ENCODE assay signal across 9 mouse cellular contexts in the genomic region with DNA sequence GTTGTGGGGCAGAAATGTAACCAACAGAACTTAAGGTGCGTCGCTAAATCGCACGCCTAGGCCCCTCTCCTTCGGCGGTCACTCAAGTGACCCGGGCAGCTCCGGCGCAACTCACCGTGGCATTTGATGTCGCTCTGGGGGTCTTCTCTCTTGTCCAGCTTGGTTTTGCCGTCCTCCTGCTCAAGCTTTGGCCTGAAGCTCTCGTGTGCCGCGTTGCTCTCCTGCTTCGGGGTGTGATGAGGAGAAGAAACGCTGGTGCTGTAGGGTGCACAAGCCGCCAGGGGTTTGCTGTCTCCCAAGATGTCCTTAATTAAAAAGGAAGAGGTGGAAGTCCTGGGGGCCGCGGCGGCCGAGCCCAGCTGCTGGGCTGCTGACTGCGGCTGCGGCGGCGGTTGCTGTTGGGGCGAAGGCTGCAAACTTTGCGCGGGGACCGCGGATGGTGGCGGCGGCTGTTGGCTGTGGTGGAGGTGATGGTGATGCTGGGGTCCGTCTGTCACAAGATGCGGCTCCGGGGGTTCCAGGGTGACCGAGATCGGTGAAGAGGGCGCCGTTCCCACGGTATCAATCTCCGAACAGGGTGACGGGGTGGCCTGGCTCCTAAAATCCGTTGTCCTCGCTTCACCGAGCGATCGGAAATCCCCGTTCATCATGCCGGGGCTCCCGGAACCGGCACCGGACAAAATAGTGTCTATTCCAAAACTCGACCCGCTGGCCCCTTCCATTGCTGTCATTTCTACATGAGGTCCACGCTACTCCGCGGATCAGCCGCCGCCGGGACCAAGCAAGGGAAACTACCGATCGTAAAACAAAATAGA. TPM values are rescaled to one million over a fixed set of nuclear protein-coding genes. Genes with fewer than 3 reads are reported as not detected.
DNase-seq lines count a peak whose midpoint lies in the region; ATAC-seq and TF ChIP-seq lines count a peak whose summit lies in the region.
"Had no signal": no experiment of that assay in that cellular context is flagged by ENCODE, and none has a peak within 500 bp of the region (broad histone marks: within the 10 kb centered on the region; RNA-seq: fewer than 3 reads in every experiment).

No protein-coding gene starts in this region.

- peak; percentile 36 for DNase-seq in ES-CJ7 (ENCODE audit: low read depth, low spot score)
- no peak for DNase-seq in liver, postnatal 0 days
- DNase-seq in adrenal gland, postnatal 4 days (ENCODE audit: low spot score in 2 of 2): no peak
- DNase-seq in frontal cortex, adult 2 months (ENCODE audit: extremely low spot score in 1 of 2, low spot score in 1 of 2): no peak
- DNase-seq in layer of hippocampus, adult 8-10 months (ENCODE audit: low spot score in 2 of 2): no peak
- DNase-seq: adrenal gland, postnatal 25 days had no signal

- H3K9ac ChIP-seq in forebrain, embryonic 15.5 days (replicated peaks): 0 out of 2 replicates have a peak overlapping the region, but pooled peaks have one; percentile 23
- no peak overlapping the region for H3K9ac ChIP-seq in liver, postnatal 0 days (replicated peaks)

- under 1% methylated on average over 63 of the region's 63 CpGs for WGBS in forebrain, embryonic 15.5 days
- 2% methylated on average over 63 of the region's 63 CpGs for WGBS in liver, postnatal 0 days (ENCODE audit: insufficient replicate concordance)

- no peaks in the 10 kb centered on the region for H3K36me3 ChIP-seq in forebrain, embryonic 15.5 days
- no peaks in the 10 kb centered on the region for H3K36me3 ChIP-seq in liver, postnatal 0 days (replicated peaks; ENCODE audit: insufficient read depth, low read length)

- H3K9me3 ChIP-seq in forebrain, embryonic 15.5 days: no peaks in the 10 kb centered on the region
- H3K9me3 ChIP-seq in liver, postnatal 0 days (ENCODE audit: low read length): no peaks in the 10 kb centered on the region

- 0 out of 2 replicates have a peak overlapping the region, but pooled peaks have one; percentile 24 for H3K4me3 ChIP-seq in brown adipose tissue, adult 24 weeks (ENCODE audit: insufficient read depth, low read depth, low read length)
- peak overlapping the region; percentile 40 for H3K4me3 ChIP-seq in forebrain, embryonic 15.5 days
- H3K4me3 ChIP-seq in liver, postnatal 0 days (ENCODE audit: low read depth, low read length): peak overlapping the region; percentile 40; the same call in 1 of the 2 replicates

- H3K4me1 ChIP-seq in brown adipose tissue, adult 24 weeks (ENCODE audit: control insufficient read depth, insufficient read depth, insufficient read length, low read length): peaks cover 4% of the 10 kb centered on the region
- peaks cover 37% of the 10 kb centered on the region for H3K4me1 ChIP-seq in forebrain, embryonic 15.5 days
- H3K4me1 ChIP-seq in liver, postnatal 0 days (ENCODE audit: insufficient read depth): peaks cover 6% of the 10 kb centered on the region

- TF ChIP-seq EP300 in liver, postnatal 0 days (IDR thresholded peaks at IDR 0.05; ENCODE audit: low read depth): no peak

- no peak for ATAC-seq in forebrain, embryonic 15.5 days (replicated peaks)
- ATAC-seq in liver, postnatal 0 days: no peak

- H3K4me2 ChIP-seq in forebrain, embryonic 15.5 days (replicated peaks): peak overlapping the region; percentile 64
- H3K4me2 ChIP-seq in liver, postnatal 0 days (ENCODE audit: low read depth, low read length): no peak overlapping the region

- TF ChIP-seq CTCF in liver, postnatal 0 days (IDR thresholded peaks at IDR 0.05; ENCODE audit: low read depth): no peak

- peaks cover 82% of the 10 kb centered on the region for H3K27me3 ChIP-seq in forebrain, embryonic 15.5 days
- H3K27me3 ChIP-seq in liver, postnatal 0 days (ENCODE audit: insufficient read depth, low read length): peaks cover 96% of the 10 kb centered on the region

- H3K27ac ChIP-seq in brown adipose tissue, adult 24 weeks (replicated peaks; ENCODE audit: low read depth, low read length): no peak overlapping the region
- no peak overlapping the region for H3K27ac ChIP-seq in forebrain, embryonic 15.5 days (replicated peaks)
- H3K27ac ChIP-seq in liver, postnatal 0 days (ENCODE audit: low read depth): no peak overlapping the region

RNA-seq across cellular contexts. Expression of gene Barhl2, which starts 0.6 kb away (rescaled TPM):
- polyA plus RNA-seq in brown adipose tissue, adult 24 weeks (2012; ENCODE audit: insufficient read depth, insufficient read length, missing spikeins): not detected in 2 replicates
- polyA plus RNA-seq in forebrain, embryonic 15.5 days (2015; fragmentation: Nextera tagmentation; extraction: Ambion mirVana): 1.1 and 1.3 TPM in 2 replicates
- not detected in 2 replicates for polyA plus RNA-seq in liver, postnatal 0 days (2015; fragmentation: Nextera tagmentation; extraction: Ambion mirVana)
- total RNA-seq in adrenal gland, postnatal 4 days (2021): not detected
- polyA plus RNA-seq in frontal cortex, adult 2 months (2012; rRNA removed): 2.4 and 3.0 TPM in 2 replicates
- under 1 TPM in 1 of 4 experiments, not detected in 3; 0.14 TPM for total RNA-seq in layer of hippocampus, adult 8-10 months (2022)
- total RNA-seq: adrenal gland, postnatal 25 days had no signal
- polyA plus RNA-seq: spleen, adult 2 months had no signal
